Mouse (Mus musculus) heart, embryonic 11.5 days (tissue): ENCODE data around the gene Adarb1. TPM values are rescaled to one million over a fixed set of nuclear protein-coding genes. Genes with fewer than 3 reads are reported as not detected.

Experiments used
- ATAC-seq: fragments of 200-750 bp; cut with Nextera tagmentation; replicated peaks from 2 replicates; pipeline ENCODE4 v1.8.0; 2017; ENCODE audit warnings: moderate library complexity; ENCODE audit not compliant: insufficient number of reproducible peaks, low FRiP score, low TSS enrichment
- H3K27ac ChIP-seq: fragments of 300-500 bp; sonication (generic); 2 replicates; pipeline ENCODE4 v1.5.1; 2014; ENCODE audit warnings: mild to moderate bottlenecking, low read depth, low read length
- H3K27me3 ChIP-seq: fragments of 300-500 bp; sonication (generic); 2 replicates; pipeline ENCODE4 v1.6.1; 2014; ENCODE audit warnings: mild to moderate bottlenecking, low read length, mixed read lengths; ENCODE audit not compliant: control insufficient read depth, insufficient read depth
- H3K36me3 ChIP-seq: fragments of 300-500 bp; sonication (generic); 2 replicates; pipeline ENCODE4 v1.6.1; 2014; ENCODE audit warnings: mild to moderate bottlenecking, low read length, moderate library complexity, mixed read lengths; ENCODE audit not compliant: control insufficient read depth, insufficient read depth
- H3K4me1 ChIP-seq: fragments of 300-500 bp; sonication (generic); 2 replicates; pipeline ENCODE4 v1.6.1; 2014; ENCODE audit warnings: low read length; ENCODE audit not compliant: control insufficient read depth, insufficient read depth
- H3K4me2 ChIP-seq: fragments of 300-500 bp; sonication (generic); 2 replicates; pipeline ENCODE4 v1.6.1; 2014; ENCODE audit warnings: mild to moderate bottlenecking, moderate library complexity
- H3K4me3 ChIP-seq: fragments of 300-500 bp; sonication (generic); 2 replicates; pipeline ENCODE4 v1.5.1; 2014; ENCODE audit warnings: low read depth, low read length
- H3K9ac ChIP-seq: fragments of 300-500 bp; sonication (generic); 2 replicates; pipeline ENCODE4 v1.6.1; 2014; ENCODE audit warnings: mild to moderate bottlenecking, low read depth, low read length, moderate library complexity
- H3K9me3 ChIP-seq: fragments of 300-500 bp; sonication (generic); replicated peaks from 2 replicates; pipeline ENCODE4 v1.6.1; 2016; ENCODE audit warnings: low read length; ENCODE audit not compliant: control insufficient read depth
- WGBS: fragments of 180-500 bp; shearing (Covaris S2); extraction: QIAGEN DNeasy Blood & Tissue Kit; methylation state at CpG from one replicate; pipeline ENCODE4 v1.1.7; 2014; ENCODE audit not compliant: insufficient replicate concordance; 5-methylcytosine and 5-hydroxymethylcytosine counted together
- polyA plus RNA-seq: library from polyadenylated mRNA; unstranded; fragments of >200 nt; fragmentation: Nextera tagmentation; extraction: Ambion mirVana; gene quantifications from 2 replicates; pipeline ENCODE4 v1.2.1, GENCODE M21; 2014

The Adarb1 gene
- polyA plus RNA-seq, 1 experiment from 2014 or later: 8.8 TPM

- no peak overlapping the region for H3K27ac ChIP-seq
- no peaks in the 10 kb centered on the region for H3K36me3 ChIP-seq
- peaks cover 20% of the 10 kb centered on the region for H3K4me1 ChIP-seq
- no peaks in the 10 kb centered on the region for H3K27me3 ChIP-seq
- no peak overlapping the region for H3K4me2 ChIP-seq
- H3K9me3 ChIP-seq: no peaks in the 10 kb centered on the region; the same call in 1 of the 2 replicates
- no peak overlapping the region for H3K4me3 ChIP-seq
- H3K9ac ChIP-seq: no peak overlapping the region
- ATAC-seq: no peak
These were observed 12.7 kb upstream of the Adarb1 start for GRCm38 (mm10) chr10:77430771-77431170.

GRCm38 (mm10) chr10:77429921-77430320 is 11.9 kb upstream of the Adarb1 start:
- no peak overlapping the region for H3K4me2 ChIP-seq
- WGBS: 77% methylated on average over 5 of the region's 5 CpGs
- H3K36me3 ChIP-seq: no peaks in the 10 kb centered on the region
- H3K4me1 ChIP-seq: peaks cover 16% of the 10 kb centered on the region
- H3K9me3 ChIP-seq: no peaks in the 10 kb centered on the region; the same call in 1 of the 2 replicates
- no peaks in the 10 kb centered on the region for H3K27me3 ChIP-seq
- no peak overlapping the region for H3K9ac ChIP-seq
- H3K4me3 ChIP-seq: no peak overlapping the region
- ATAC-seq: no peak
- no peak overlapping the region for H3K27ac ChIP-seq

- no peak overlapping the region for H3K4me2 ChIP-seq
- peaks cover 7% of the 10 kb centered on the region; the same call in 1 of the 2 replicates for H3K4me1 ChIP-seq
- WGBS: 30% methylated on average over 2 of the region's 2 CpGs
- H3K27ac ChIP-seq: 0 out of 2 replicates have a peak overlapping the region, but pooled peaks have one; percentile 29
- H3K36me3 ChIP-seq: no peaks in the 10 kb centered on the region
- no peak overlapping the region for H3K4me3 ChIP-seq
- no peak overlapping the region for H3K9ac ChIP-seq
- no peaks in the 10 kb centered on the region; the same call in 1 of the 2 replicates for H3K9me3 ChIP-seq
- ATAC-seq: no peak
- no peaks in the 10 kb centered on the region for H3K27me3 ChIP-seq
These were observed 9.5 kb upstream of the Adarb1 start for GRCm38 (mm10) chr10:77427610-77428009.

GRCm38 (mm10) chr10:77420190-77420589 is 2.1 kb upstream of the Adarb1 start:
- Histone ChIP-seq H3K4me1 (peaks cover 13% of the 10 kb centered on the region), H3K27me3 (peaks cover 7% of the 10 kb centered on the region), H3K4me3 (no peak overlapping the region), H3K27ac (no peak overlapping the region), H3K9ac (no peak overlapping the region), H3K9me3 (no peaks in the 10 kb centered on the region), H3K36me3 (no peaks in the 10 kb centered on the region), H3K4me2 (no peak overlapping the region)
- WGBS: 89% methylated on average over 3 of the region's 3 CpGs
- ATAC-seq: no peak

GRCm38 (mm10) chr10:77417240-77418102 is 599 bp downstream of the Adarb1 start:
- Histone ChIP-seq H3K4me2 (peak overlapping the region; percentile 99), H3K27me3 (peaks cover 7% of the 10 kb centered on the region), H3K36me3 (no peaks in the 10 kb centered on the region), H3K9ac (peak overlapping the region; percentile 73), H3K4me3 (peak overlapping the region; percentile 65), H3K4me1 (peaks cover 17% of the 10 kb centered on the region), H3K27ac (no peak overlapping the region), H3K9me3 (no peaks in the 10 kb centered on the region)
- peak; percentile 47 for ATAC-seq
- WGBS: under 1% methylated on average over 68 of the region's 70 CpGs

GRCm38 (mm10) chr10:77416666-77417239 is 1.3 kb downstream of the Adarb1 start:
- peak overlapping the region; percentile 99 for H3K4me2 ChIP-seq
- H3K9me3 ChIP-seq: no peaks in the 10 kb centered on the region
- 9% methylated on average over 24 of the region's 24 CpGs for WGBS
- ATAC-seq: no peak
- H3K9ac ChIP-seq: peak overlapping the region; percentile 73
- no peaks in the 10 kb centered on the region for H3K36me3 ChIP-seq
- H3K27me3 ChIP-seq: peaks cover 7% of the 10 kb centered on the region
- H3K4me3 ChIP-seq: peak overlapping the region; percentile 65
- H3K4me1 ChIP-seq: peaks cover 17% of the 10 kb centered on the region
- H3K27ac ChIP-seq: no peak overlapping the region

- Histone ChIP-seq H3K9ac (no peak overlapping the region), H3K27me3 (peaks cover 7% of the 10 kb centered on the region), H3K4me2 (no peak overlapping the region; the same call in 1 of the 2 replicates), H3K36me3 (no peaks in the 10 kb centered on the region), H3K4me3 (no peak overlapping the region), H3K4me1 (peaks cover 17% of the 10 kb centered on the region), H3K9me3 (no peaks in the 10 kb centered on the region), H3K27ac (no peak overlapping the region)
- 71% methylated on average over 5 of the region's 5 CpGs for WGBS
- no peak for ATAC-seq
These were observed 2.2 kb downstream of the Adarb1 start for GRCm38 (mm10) chr10:77415867-77416266.

- peaks cover 17% of the 10 kb centered on the region for H3K4me1 ChIP-seq
- no peaks in the 10 kb centered on the region for H3K9me3 ChIP-seq
- 72% methylated on average over 2 of the region's 2 CpGs for WGBS
- H3K27me3 ChIP-seq: peaks cover 7% of the 10 kb centered on the region
- H3K4me2 ChIP-seq: no peak overlapping the region
- H3K36me3 ChIP-seq: no peaks in the 10 kb centered on the region
- no peak for ATAC-seq
- 0 out of 2 replicates have a peak overlapping the region, but pooled peaks have one; percentile 12 for H3K9ac ChIP-seq
- H3K4me3 ChIP-seq: no peak overlapping the region
- H3K27ac ChIP-seq: no peak overlapping the region
These were observed 4.3 kb downstream of the Adarb1 start for GRCm38 (mm10) chr10:77413791-77414190.
